Mouse (Mus musculus) midbrain, postnatal 0 days (tissue): ENCODE results near the gene Slc26a10. TPM values are rescaled to one million over a fixed set of nuclear protein-coding genes. Genes with fewer than 3 reads are reported as not detected.

Experiments
- ATAC-seq: fragments of 200-750 bp; cut with Nextera tagmentation; 2 replicates; pipeline ENCODE4 v1.8.0; 2017; ENCODE audit warnings: moderate number of reproducible peaks, mild to moderate bottlenecking, moderate TSS enrichment, moderate library complexity; ENCODE audit not compliant: low FRiP score
- DNase-seq: peaks from one replicate; pipeline ENCODE4 v3.0.0-alpha.2; 2015; ENCODE audit warnings: low spot score
- H3K27ac ChIP-seq: fragments of 300-500 bp; sonication (generic); 2 replicates; pipeline ENCODE4 v1.5.1; 2014; ENCODE audit warnings: low read depth, mild to moderate bottlenecking, low read length, mixed read lengths
- H3K27me3 ChIP-seq: fragments of 300-500 bp; sonication (generic); 2 replicates; pipeline ENCODE4 v1.6.1; 2014; ENCODE audit warnings: low read length, control low read depth, mixed read lengths; ENCODE audit not compliant: insufficient read depth
- H3K36me3 ChIP-seq: fragments of 300-500 bp; sonication (generic); 2 replicates; pipeline ENCODE4 v1.6.1; 2014; ENCODE audit warnings: low read length, control low read depth, mixed read lengths; ENCODE audit not compliant: insufficient read depth
- H3K4me1 ChIP-seq: fragments of 300-500 bp; sonication (generic); 2 replicates; pipeline ENCODE4 v1.6.1; 2014; ENCODE audit warnings: mild to moderate bottlenecking, control low read depth, antibody characterized with exemption, low read length, mixed read lengths; ENCODE audit not compliant: insufficient read depth
- H3K4me2 ChIP-seq: fragments of 300-500 bp; sonication (generic); 2 replicates; pipeline ENCODE4 v1.6.1; 2014; ENCODE audit warnings: low read depth, mild to moderate bottlenecking, low read length, mixed read lengths; ENCODE audit not compliant: poor library complexity, severe bottlenecking
- H3K4me3 ChIP-seq: fragments of 300-500 bp; sonication (generic); 2 replicates; pipeline ENCODE4 v1.5.1; 2014; ENCODE audit warnings: low read depth, mild to moderate bottlenecking, low read length, moderate library complexity
- H3K9ac ChIP-seq: fragments of 300-500 bp; sonication (generic); replicated peaks from 2 replicates; pipeline ENCODE4 v1.6.1; 2014; ENCODE audit warnings: mild to moderate bottlenecking, low read length, moderate library complexity, mixed read lengths; ENCODE audit not compliant: poor library complexity, severe bottlenecking
- H3K9me3 ChIP-seq: fragments of 300-500 bp; sonication (generic); 2 replicates; pipeline ENCODE4 v1.6.1; 2016; ENCODE audit warnings: low read length, control low read depth
- CTCF ChIP-seq: IDR thresholded peaks from 2 replicates; pipeline ENCODE4 v1.5.1; 2016; ENCODE audit warnings: antibody characterized with exemption, mild to moderate bottlenecking
- WGBS: fragments of 180-500 bp; shearing (Covaris S2); extraction: QIAGEN DNeasy Blood & Tissue Kit; methylation state at CpG from one replicate; pipeline ENCODE4 v1.1.7; 2014; 5-methylcytosine and 5-hydroxymethylcytosine counted together
- polyA plus RNA-seq: library from polyadenylated mRNA; unstranded; fragments of >200 nt; fragmentation: Nextera tagmentation; extraction: Ambion mirVana; gene quantifications from 2 replicates; pipeline ENCODE4 v1.2.1, GENCODE M21; 2015
- total RNA-seq: library from RNA; depleted of rRNA; stranded (reverse); fragments of >200 nt; gene quantifications from 2 replicates; pipeline ENCODE4 v1.2.3, GENCODE M21; 2014

The Slc26a10 gene
- total and polyA plus RNA-seq, 2 experiments from 2014 or later = 0.05 to 0.80 TPM

DNA sequence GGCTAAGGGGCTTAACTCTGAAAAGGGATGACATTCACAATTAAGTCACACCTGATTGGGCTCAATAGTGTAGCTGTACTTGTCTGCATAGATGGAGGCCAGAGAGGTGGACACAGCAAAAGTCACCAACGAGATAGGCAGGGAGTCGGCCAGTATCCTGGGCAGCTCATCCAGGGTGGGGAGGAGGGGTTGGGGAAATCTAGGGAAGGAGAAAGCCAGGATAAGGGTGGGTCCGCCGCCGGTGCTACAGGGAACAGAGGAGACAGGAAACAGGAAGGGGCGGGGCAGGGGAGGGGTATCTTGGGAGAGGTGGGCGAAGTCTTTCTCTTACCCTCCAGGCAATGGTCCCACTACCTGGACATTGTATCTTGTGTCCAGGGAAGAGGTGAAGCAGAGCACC lies 3.7 kb downstream of the Slc26a10 start:
- Histone ChIP-seq H3K4me2 (no peak overlapping the region), H3K4me1 (peaks cover 13% of the 10 kb centered on the region), H3K27ac (no peak overlapping the region), H3K9me3 (no peaks in the 10 kb centered on the region), H3K9ac (no peak overlapping the region), H3K4me3 (no peak overlapping the region), H3K36me3 (peaks cover 7% of the 10 kb centered on the region), H3K27me3 (peaks cover 38% of the 10 kb centered on the region)
- no peak for TF ChIP-seq CTCF
- DNase-seq = no peak
- 7% methylated on average over 7 of the region's 7 CpGs for WGBS
- ATAC-seq = no peak

DNA sequence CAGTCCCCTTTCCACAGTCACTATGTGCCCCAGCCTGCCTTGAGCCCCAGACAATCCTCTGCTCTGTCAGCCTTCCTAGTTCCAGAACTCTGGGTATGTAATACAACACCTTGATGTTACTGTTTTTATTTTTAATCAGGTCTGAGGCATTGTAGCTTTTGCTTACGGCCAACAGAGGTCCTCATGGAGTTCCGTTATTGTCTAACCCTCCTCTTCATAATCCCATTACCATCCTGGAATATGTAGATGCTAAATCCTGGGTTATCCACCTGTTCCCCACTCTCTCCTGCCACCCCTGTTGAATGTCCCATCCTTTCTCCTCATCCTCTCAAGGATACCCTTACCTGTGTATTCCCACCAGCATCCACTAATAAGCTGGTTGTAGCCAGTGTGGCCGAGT lies 4.2 kb downstream of the Slc26a10 start:
- Histone ChIP-seq H3K4me2 (no peak overlapping the region), H3K4me3 (no peak overlapping the region), H3K4me1 (peaks cover 13% of the 10 kb centered on the region), H3K27ac (no peak overlapping the region), H3K36me3 (peaks cover 10% of the 10 kb centered on the region), H3K27me3 (peaks cover 38% of the 10 kb centered on the region), H3K9me3 (no peaks in the 10 kb centered on the region), H3K9ac (no peak overlapping the region)
- WGBS = 36% methylated on average over 3 of the region's 3 CpGs
- peak; percentile 35 for TF ChIP-seq CTCF
- DNase-seq (no peak), ATAC-seq (no peak)

DNA sequence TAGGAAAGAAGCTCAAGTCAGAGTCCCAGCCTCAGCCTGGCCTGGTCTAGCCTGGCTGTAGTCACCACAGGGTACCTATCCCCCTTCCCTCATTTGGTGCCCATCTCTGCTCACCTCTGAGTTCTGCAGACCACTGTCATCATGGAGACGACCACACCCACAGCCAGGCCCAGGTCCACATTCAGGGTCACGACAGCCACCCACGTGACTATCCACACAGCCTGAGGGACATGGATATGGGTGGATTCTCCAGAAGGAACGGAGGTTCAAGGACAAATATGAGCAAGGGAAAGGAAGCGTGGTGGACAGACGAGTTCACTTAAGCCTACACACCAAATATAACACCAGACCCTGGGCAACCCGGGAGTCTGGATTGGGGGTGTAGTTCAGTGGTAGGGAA lies 6.3 kb downstream of the Slc26a10 start:
- TF ChIP-seq CTCF = no peak
- Histone ChIP-seq H3K4me1 (peaks cover 11% of the 10 kb centered on the region), H3K4me3 (no peak overlapping the region), H3K36me3 (peaks cover 13% of the 10 kb centered on the region), H3K4me2 (no peak overlapping the region), H3K9ac (no peak overlapping the region), H3K9me3 (no peaks in the 10 kb centered on the region), H3K27ac (no peak overlapping the region), H3K27me3 (peaks cover 31% of the 10 kb centered on the region)
- DNase-seq (no peak), ATAC-seq (no peak)
- WGBS = 89% methylated on average over 7 of the region's 7 CpGs

DNA sequence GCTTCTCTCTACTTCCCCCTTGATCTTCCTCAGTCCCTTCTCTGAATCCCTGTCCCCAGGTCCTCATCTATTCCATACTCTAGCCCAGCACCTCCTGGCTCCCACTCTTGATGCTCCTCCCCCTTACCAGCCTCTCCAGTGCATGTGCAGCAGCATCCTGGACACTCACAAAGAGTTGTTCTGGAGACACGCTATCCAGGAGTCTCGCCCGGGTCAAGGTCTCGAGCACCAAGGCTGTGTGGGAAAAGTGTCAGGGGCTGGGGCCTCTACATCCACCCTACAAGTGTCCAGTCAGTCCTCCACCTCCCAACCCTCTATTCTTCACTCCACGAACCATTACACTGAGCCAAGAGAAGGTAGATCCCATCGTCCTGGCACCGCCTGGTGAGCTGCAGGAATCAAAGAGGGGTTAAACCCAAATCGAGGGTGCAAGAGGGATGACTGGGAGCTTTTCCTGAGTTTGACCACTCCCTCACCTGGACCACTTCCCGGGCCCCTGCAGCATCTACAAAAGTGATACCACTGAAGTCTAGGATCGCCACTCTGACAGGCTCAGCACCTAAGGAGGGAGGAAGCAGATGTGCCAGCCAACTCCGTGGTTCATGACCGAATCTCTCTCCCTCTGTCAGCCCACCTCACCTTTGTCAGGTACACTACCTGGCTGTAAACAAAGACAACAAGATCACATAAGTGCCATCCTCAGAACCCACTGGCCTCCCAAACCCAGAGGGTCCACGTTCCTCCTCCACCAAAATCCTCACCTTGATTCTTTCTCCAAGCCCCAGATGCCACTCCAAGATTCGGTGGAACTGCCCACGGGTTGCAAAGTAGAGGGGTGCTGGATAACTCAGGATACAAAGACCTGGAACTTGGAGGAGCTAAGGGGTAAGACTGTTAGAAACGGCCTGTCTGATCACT lies 7.0 kb downstream of the Slc26a10 start:
- WGBS = 85% methylated on average over 16 of the region's 16 CpGs
- no peak overlapping the region for H3K27ac ChIP-seq
- H3K9ac ChIP-seq = no peak overlapping the region
- H3K4me2 ChIP-seq = no peak overlapping the region
- peaks cover 27% of the 10 kb centered on the region for H3K27me3 ChIP-seq
- no peak for ATAC-seq
- H3K36me3 ChIP-seq = peaks cover 13% of the 10 kb centered on the region
- no peak for TF ChIP-seq CTCF
- H3K9me3 ChIP-seq = no peaks in the 10 kb centered on the region
- no peak overlapping the region for H3K4me3 ChIP-seq
- peaks cover 11% of the 10 kb centered on the region for H3K4me1 ChIP-seq
- no peak for DNase-seq

DNA sequence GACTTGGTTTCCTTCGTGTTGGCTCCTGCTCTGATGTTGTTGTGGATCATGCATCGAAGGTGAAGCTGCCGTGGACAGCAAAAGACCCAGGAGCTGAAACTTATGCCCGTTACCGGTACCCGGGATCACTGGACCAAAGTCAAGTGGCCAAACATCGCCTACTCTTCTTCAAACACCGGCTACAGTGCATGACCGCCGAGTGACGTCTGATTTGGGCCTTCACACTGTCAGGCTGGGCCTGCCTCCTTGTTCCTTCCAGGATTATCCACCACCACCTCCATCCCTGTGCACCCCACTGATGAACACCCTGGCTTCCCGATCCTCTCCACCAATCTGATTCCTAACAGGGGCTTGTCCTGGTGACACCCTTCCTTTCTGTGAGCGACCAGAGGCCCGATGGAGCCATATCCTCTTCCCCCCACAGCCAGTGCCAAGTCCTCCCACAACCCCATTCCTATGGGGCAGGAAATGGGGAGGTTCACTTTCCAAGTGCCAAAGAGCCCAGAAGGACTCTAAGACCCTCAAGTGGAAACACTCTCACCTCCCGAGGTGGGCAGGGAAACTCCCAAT lies 8.7 kb downstream of the Slc26a10 start:
- no peaks in the 10 kb centered on the region for H3K9me3 ChIP-seq
- no peak for TF ChIP-seq CTCF
- peaks cover 18% of the 10 kb centered on the region; the same call in 1 of the 2 replicates for H3K27me3 ChIP-seq

DNA sequence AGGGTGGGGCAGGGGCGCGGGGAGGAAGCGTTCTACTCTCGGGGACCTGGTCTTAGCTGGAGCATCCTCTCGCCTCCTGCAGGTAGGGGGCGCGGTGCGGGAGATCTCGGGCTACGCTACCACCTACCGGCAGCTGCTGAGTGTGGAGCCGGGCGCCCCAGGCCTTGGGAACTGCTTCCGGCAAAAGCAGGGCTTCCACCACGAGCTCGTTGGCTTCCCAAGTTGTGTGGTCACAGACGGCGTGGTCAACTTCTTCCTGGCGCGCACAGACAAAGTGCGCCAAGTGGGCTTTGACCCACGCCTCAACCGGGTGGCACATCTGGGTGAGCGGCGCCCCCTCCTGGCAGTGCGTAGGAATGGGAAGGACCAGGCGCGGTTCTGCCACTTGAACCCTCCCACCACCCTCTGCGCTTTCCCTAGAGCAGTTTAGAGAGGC lies 9.6 kb downstream of the Slc26a10 start:
- Histone ChIP-seq H3K4me2 (peak overlapping the region; percentile 36; the same call in 1 of the 2 replicates), H3K36me3 (peaks cover 18% of the 10 kb centered on the region), H3K4me1 (peaks cover 8% of the 10 kb centered on the region; the same call in 1 of the 2 replicates), H3K9me3 (no peaks in the 10 kb centered on the region), H3K27me3 (0 out of 2 replicates have a peak, but pooled peaks cover 11% of the 10 kb centered on the region), H3K9ac (no peak overlapping the region), H3K27ac (no peak overlapping the region), H3K4me3 (0 out of 2 replicates have a peak overlapping the region, but pooled peaks have one; percentile 4)
- 0 out of 2 replicates have a peak, but pooled peaks have one; percentile 45 for ATAC-seq
- TF ChIP-seq CTCF = peak; percentile 71
- peak; percentile 49 for DNase-seq
- 4% methylated on average over 26 of the region's 29 CpGs for WGBS

More for the DNA sequence above, 8.7 kb downstream of the Slc26a10 start:
- Histone ChIP-seq H3K4me2 (no peak overlapping the region), H3K9ac (no peak overlapping the region), H3K36me3 (peaks cover 18% of the 10 kb centered on the region), H3K4me3 (no peak overlapping the region), H3K27ac (no peak overlapping the region), H3K4me1 (peaks cover 8% of the 10 kb centered on the region; the same call in 1 of the 2 replicates)
- DNase-seq (no peak), ATAC-seq (no peak)
- WGBS = 88% methylated on average over 15 of the region's 15 CpGs
